Mouse (Mus musculus) granulocyte monocyte progenitor cell, adult 5-6 weeks (primary cell): ENCODE measurements around the gene Dcaf7. TPM values are rescaled to one million over a fixed set of nuclear protein-coding genes. Genes with fewer than 3 reads are reported as not detected.

ENCODE experiments used
- ATAC-seq: replicated peaks from 2 replicates; pipeline ENCODE4 v1.8.0; 2016; ENCODE audit warnings: mild to moderate bottlenecking, moderate TSS enrichment, inconsistent platforms; ENCODE audit not compliant: poor library complexity, severe bottlenecking
- total RNA-seq, 2 experiments: library from RNA; stranded (forward) in 1 of 2; stranded (reverse) in 1 of 2; fragments of 200-712, 200-1000 nt in 1 of 2; fragments of >200 nt in 1 of 2; fragmentation: Nextera tagmentation in 1 of 2; gene quantifications; 2 replicates each; pipeline ENCODE4 v1.2.3; 2014 to 2017

Gene Dcaf7
- total RNA-seq, 2 experiments from 2014 or later: 49.9 to 54.6 TPM

GRCm38 (mm10) chr11:106084911-106085561 is 48.4 kb downstream of the Dcaf7 start:
- ATAC-seq: peak; percentile 33

GRCm38 (mm10) chr11:106098223-106098622 is 61.6 kb downstream of the Dcaf7 start:
- ATAC-seq: peak; percentile 50

- ATAC-seq: no peak
Observed at GRCm38 (mm10) chr11:106102866-106103265, 66.2 kb downstream of the Dcaf7 start.

- peak; percentile 96 for ATAC-seq
Observed at GRCm38 (mm10) chr11:106106047-106106587, 69.4 kb downstream of the Dcaf7 start.

Other genes with a start within 250 kb of the Dcaf7 start
- 0.56 and 1.6 TPM in 2 replicates for gene Cyb561, start 83.5 kb upstream of the Dcaf7 start, total RNA-seq (2014; fragmentation: Nextera tagmentation)
- 0.69 and 0.82 TPM in 2 replicates for gene Cyb561, start 83.5 kb upstream of the Dcaf7 start, total RNA-seq (2017)
- gene Ace, start 68.9 kb upstream of the Dcaf7 start, total RNA-seq (2014; fragmentation: Nextera tagmentation): not detected in 2 replicates
- not detected in 2 replicates for gene Ace, start 68.9 kb upstream of the Dcaf7 start, total RNA-seq (2017)
- gene Ace3, start 42.2 kb upstream of the Dcaf7 start, total RNA-seq (2014; fragmentation: Nextera tagmentation): not detected in 2 replicates
- not detected in 2 replicates for gene Ace3, start 42.2 kb upstream of the Dcaf7 start, total RNA-seq (2017)
- gene Kcnh6, start 28.7 kb upstream of the Dcaf7 start, total RNA-seq (2014; fragmentation: Nextera tagmentation): 0.21 TPM in 1 of 2 replicates, not detected in the other
- not detected in 2 replicates for gene Kcnh6, start 28.7 kb upstream of the Dcaf7 start, total RNA-seq (2017)
- 6.9 and 8.9 TPM in 2 replicates for gene Taco1, start 29.2 kb downstream of the Dcaf7 start, total RNA-seq (2014; fragmentation: Nextera tagmentation)
- gene Taco1, start 29.2 kb downstream of the Dcaf7 start, total RNA-seq (2017): 11.1 and 19.2 TPM in 2 replicates
- 30.4 and 32.1 TPM in 2 replicates for gene Map3k3, start 47.7 kb downstream of the Dcaf7 start, total RNA-seq (2014; fragmentation: Nextera tagmentation)
- 29.1 and 29.2 TPM in 2 replicates for gene Map3k3, start 47.7 kb downstream of the Dcaf7 start, total RNA-seq (2017)
- not detected in 2 replicates for gene Gm10840, start 124.0 kb downstream of the Dcaf7 start, total RNA-seq (2014; fragmentation: Nextera tagmentation)
- gene Gm10840, start 124.0 kb downstream of the Dcaf7 start, total RNA-seq (2017): not detected in 2 replicates
- 196 and 197 TPM in 2 replicates for gene Limd2, start 124.0 kb downstream of the Dcaf7 start, total RNA-seq (2014; fragmentation: Nextera tagmentation)
- gene Limd2, start 124.0 kb downstream of the Dcaf7 start, total RNA-seq (2017): 38.1 and 43.1 TPM in 2 replicates
- gene Strada, start 165.3 kb downstream of the Dcaf7 start, total RNA-seq (2014; fragmentation: Nextera tagmentation): 40.5 and 42.3 TPM in 2 replicates
- 22.2 TPM in 2 replicates for gene Strada, start 165.3 kb downstream of the Dcaf7 start, total RNA-seq (2017)
- 30.2 and 56.2 TPM in 2 replicates for gene Ccdc47, start 179.5 kb downstream of the Dcaf7 start, total RNA-seq (2014; fragmentation: Nextera tagmentation)
- 175 and 181 TPM in 2 replicates for gene Ccdc47, start 179.5 kb downstream of the Dcaf7 start, total RNA-seq (2017)
- 51.1 and 55.5 TPM in 2 replicates for gene Ddx42, start 180.1 kb downstream of the Dcaf7 start, total RNA-seq (2014; fragmentation: Nextera tagmentation)
- 86.8 and 87.9 TPM in 2 replicates for gene Ddx42, start 180.1 kb downstream of the Dcaf7 start, total RNA-seq (2017)
- 60.5 and 82.1 TPM in 2 replicates for gene Ftsj3, start 219.2 kb downstream of the Dcaf7 start, total RNA-seq (2014; fragmentation: Nextera tagmentation)
- 157 and 194 TPM in 2 replicates for gene Ftsj3, start 219.2 kb downstream of the Dcaf7 start, total RNA-seq (2017)
- gene Psmc5, start 219.3 kb downstream of the Dcaf7 start, total RNA-seq (2014; fragmentation: Nextera tagmentation): 106 and 108 TPM in 2 replicates
- 108 and 116 TPM in 2 replicates for gene Psmc5, start 219.3 kb downstream of the Dcaf7 start, total RNA-seq (2017)
- gene Smarcd2, start 236.1 kb downstream of the Dcaf7 start, total RNA-seq (2014; fragmentation: Nextera tagmentation): 76.4 and 91.7 TPM in 2 replicates
- gene Smarcd2, start 236.1 kb downstream of the Dcaf7 start, total RNA-seq (2017): 200 and 221 TPM in 2 replicates
- 1.0 and 2.1 TPM in 2 replicates for gene Tcam1, start 239.8 kb downstream of the Dcaf7 start, total RNA-seq (2014; fragmentation: Nextera tagmentation)
- gene Tcam1, start 239.8 kb downstream of the Dcaf7 start, total RNA-seq (2017): 1.4 and 1.9 TPM in 2 replicates